Mouse (Mus musculus) testis, postnatal 14 days (tissue): Measurements from ENCODE around the gene Olfr462.
"Not testable (repeated sequence)": the region's sequence is repeated elsewhere in the genome, so short reads cannot be mapped to it uniquely, and the experiment has no call there.

ENCODE experiments used
- DNase-seq: peaks from one replicate; pipeline ENCODE4 v3.0.0; 2021; ENCODE audit warnings: low spot score

Gene Olfr462

DNA sequence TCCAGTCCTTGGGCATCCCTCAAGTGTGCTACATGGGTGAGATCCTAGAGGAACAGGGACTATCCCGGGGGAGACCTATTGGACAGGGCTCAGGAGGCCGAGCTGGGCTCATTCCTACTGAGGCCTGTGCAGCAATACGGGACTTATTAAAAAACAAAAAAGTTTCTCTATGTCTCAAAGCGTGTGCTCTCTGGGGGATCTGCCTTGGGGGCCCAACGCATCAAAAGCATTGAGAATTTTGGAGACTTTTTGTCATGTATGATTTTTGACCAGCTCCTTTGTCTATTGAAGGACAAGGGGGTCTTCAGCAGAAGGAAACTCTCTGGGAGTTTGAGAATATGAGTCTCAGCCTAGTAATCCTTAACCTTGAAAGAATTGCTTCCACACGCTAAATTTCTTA is at the start of gene Olfr462:
Gene Olfr462 (minus strand): TSS at position 101 of the 400 bp plus-strand sequence.
- no peak for DNase-seq

DNA sequence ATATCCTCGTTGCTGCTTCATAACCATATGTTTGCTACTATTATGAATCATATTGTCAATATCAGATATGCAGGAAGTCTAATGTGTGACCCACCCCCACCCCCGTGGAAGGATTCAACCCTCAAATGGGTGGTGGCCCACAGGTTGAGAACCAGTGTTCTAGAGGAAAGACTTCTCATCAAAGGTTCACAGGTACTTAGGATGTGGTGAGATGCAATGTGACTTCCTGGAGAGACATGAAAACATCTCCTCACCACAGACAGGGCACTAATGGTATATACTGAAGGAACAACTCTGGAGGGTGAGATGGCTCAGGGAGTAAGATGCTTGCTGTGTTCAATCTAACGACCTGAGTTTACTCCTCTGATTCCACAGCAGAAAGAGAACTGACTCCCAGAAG is 43.4 kb upstream of the Olfr462 start:
- no peak for DNase-seq

DNA sequence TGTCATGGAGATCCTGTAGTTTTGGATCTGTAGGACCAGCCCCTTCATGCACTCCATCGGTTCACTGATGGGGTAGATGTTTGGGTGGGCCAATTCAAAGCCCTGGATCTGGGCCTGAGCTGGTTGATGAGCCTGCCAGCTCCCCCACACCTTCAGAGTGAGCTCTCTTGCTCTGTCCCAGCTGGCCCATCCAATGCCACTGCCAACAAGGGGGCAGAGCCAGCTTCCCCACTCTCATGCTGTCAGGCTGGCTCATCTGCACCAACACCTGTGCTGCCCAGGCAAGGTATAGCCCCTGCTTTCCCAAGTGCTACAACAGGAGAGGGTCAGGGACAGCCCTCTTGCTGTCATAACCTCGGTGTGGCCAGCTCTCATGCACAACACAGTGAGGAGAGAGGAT is 41.7 kb upstream of the Olfr462 start:
- no peak for DNase-seq

DNA sequence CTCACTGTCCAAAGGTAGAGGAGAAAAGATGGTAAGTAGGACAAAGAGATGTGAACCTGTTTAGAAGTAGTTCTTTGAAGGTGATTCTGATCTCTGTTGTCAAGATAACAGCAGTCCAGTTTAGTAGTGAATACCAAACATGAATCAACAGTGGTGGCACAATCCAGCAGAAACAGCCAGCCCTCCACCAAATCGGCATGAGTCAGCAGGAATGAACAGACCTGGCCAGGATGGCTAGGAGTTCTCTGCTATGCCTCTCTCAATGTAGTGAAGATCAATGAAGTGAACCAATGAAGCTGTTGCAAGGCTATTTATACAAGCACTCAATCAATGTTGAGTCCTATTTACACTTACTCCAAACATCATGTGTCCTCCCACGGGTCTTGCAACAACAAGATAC is 38.3 kb upstream of the Olfr462 start:
- no peak for DNase-seq

DNA sequence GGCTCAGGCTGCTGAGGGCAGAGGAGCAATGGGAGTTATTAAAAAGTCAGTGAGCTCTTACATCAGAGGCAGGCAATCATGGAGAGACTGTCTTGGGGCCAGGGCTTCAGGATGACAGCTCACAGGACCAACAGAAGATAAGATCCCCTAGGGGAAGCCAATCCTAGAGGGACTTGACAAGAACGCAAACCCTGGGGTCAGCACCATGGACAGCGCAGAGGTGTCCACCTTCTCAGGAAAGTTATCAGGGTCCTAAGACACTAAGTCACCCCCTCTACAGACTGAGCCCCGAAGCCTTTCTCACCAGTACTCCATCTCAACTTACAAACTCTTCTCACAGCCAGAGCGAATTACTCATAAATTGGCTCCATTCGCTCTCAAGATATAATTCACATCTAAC is 28.9 kb upstream of the Olfr462 start, which contains the start of gene Olfr464:
Gene Olfr464 (minus strand): TSS at position 2 of the 400 bp plus-strand sequence.
- no peak for DNase-seq

DNA sequence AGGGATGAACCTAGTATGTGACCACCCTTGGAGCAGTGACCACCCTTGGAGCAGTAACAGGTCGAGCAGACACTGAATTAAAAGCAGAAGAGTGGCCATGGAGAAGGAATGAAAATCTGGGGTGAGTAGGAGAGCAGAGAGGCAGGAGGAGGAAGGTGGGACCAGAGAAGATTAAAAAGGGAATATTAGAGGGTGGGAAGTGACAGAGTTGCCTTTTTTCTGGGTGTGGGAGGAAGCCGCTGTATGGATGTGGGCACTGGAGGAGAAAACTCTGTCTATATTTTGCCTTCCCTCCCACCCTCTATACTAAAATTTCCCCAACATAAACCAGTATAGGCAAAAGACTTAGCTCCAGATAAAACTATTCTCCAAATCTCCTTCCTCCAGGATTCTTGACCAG is 28.2 kb upstream of the Olfr462 start:
- no peak for DNase-seq

DNA sequence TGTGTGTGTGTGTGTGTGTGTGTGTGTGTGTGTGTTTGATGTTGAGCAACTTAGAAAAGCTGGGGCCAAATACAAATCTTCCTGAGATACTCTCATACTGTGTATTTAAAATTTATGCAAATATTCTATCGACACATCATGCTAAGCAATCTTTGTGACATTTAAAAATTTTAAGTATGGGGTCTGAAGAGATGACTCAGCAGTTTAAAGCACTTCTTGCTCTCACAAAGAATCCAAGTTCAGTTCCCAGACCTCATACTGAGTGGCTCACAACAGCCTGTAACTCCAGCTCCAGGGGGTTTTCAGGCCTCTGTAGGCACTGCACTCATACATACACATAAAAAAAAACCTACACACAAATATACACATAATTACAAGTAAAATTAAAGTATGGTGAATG is 23.9 kb upstream of the Olfr462 start:
- DNase-seq, result no peak

DNA sequence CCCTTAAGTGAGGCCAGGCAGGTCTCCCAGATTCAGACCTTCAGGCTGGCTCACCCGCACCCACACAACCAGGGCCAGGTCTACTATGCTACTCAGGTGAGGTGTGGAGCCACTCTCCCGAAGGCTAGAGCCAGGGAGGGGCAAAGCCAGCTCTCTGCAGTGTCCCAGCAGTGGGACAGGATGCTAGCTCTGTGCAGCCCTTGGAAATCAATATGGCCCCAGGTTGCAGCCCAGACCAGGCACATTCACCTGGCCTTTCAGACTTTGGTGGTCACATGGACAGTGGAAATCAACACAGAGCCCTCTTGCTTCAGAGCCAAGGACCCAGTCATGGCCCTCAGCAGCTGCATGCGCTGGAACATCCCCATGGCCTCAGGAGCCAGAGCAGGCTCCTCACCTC is 12.3 kb upstream of the Olfr462 start:
- DNase-seq, result no peak

DNA sequence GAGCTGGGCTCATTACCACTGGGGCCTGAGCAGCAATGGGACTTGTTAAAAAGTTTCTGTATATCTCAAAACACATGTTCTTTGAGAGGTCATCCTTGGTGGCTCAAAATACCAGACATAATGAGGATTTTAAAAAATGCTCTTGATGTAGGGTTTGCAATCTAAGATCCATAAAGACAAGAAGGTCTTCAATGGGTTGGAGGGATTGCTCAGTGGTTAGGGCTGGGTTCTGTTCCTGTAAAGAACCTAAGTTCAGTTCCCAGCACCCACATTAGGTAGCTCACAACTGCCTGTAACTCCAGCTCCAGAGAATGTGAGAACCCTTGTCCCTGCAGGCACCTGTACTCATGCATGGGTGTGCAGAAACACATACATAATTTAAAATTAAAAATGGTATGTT is 5.2 kb upstream of the Olfr462 start, which contains the start of gene Olfr463:
Gene Olfr463 (minus strand): TSS at position 101 of the 400 bp plus-strand sequence.
- DNase-seq, result no peak

DNA sequence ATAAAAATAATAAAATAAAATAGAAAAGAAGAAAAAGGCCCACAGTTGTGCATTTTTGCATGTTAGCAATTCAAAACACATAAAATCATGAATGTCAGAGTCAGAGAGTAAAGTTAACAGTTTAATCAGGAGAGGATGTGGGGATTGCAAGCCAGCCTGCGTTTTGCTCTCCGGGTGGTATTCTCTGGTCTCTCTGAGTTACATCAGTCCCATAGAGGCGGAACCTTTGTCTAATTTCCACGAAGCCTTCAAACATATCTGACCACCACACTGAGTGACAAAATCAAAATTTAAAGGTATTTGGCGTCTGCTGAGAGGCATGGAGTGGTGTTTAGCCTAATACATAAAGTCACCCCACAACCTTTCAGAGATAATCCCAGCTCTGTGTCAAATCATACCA is 7.2 kb downstream of the Olfr462 start:
- no peak for DNase-seq

DNA sequence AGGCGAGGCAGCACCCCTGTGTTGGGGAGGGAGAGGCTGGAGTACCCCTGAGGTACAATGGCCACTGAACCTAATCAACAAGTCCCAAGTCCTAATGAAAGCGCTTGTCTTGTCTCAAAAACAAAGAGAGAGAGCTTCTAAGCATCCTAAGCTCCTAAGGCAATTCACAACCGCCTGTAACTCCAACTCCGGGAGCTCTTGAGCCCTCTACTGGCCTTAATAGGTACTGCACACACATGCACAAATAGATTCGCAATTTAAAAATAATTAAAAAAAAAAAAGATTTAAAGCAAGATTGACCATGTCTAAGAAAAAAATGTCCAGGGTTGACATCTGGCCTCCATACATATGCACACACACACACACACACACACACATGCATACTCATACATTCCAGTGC is 8.6 kb downstream of the Olfr462 start:
- DNase-seq, result no peak

DNA sequence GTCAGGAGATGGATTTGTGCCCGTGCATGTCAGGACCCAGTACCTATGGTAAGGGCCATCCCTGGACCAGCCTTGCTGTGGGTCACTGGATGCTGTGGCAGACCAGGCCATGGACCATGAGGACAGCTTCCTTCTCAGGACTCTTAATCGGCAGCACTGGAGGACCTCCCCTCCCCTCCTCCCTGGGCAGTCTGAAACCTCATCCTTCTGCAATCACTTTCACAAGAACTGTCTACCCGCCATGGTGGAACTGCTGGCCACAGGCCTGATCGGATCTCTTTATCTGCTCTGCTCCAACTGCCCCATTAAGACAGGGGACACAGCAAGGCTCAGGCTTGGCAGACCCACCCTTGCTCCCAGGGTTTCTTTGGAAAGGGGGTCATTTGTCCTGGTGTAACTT is 10.4 kb downstream of the Olfr462 start:
- no peak for DNase-seq

DNA sequence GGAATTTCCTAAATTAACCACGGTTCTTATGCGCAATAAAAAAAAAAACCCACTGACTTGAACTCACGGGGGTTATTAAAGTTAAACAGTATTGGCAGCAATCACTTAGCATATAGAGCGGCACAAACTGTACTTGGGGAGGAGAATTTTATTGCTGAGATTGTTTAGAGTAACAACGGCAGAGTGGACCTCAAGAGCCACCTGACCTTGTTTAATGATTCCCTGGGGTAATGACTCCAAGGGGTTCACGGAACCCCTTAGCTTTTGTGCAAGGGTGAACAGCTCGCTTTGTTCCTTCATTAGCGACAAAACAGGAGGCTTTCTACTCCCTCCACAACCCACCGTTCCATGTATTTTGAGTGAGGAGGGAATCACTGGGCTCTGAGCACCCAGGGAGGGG is 12.2 kb downstream of the Olfr462 start:
- DNase-seq, result no peak

DNA sequence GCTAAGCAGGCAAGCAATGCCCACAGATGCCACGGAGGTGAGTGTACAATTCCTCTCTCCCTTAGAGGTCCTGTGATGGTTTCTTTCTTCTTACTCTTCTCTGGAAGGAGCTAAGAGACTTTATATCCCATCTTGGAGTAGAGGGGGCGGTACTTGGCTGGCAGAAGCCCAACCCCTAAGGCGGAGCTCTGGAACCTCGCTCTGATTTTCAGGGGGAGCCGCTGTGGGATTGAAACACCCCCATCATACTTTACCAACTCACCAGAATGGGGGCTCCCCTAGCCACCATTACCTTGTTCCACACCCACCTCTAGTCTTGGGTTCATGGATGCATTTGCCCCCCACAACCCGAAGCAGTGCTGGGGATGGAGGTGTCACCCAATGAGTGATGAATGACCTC is 16.6 kb downstream of the Olfr462 start, which contains the start of gene Epx:
Gene Epx (minus strand): TSS at position 101 of the 400 bp plus-strand sequence.
- DNase-seq, result no peak

DNA sequence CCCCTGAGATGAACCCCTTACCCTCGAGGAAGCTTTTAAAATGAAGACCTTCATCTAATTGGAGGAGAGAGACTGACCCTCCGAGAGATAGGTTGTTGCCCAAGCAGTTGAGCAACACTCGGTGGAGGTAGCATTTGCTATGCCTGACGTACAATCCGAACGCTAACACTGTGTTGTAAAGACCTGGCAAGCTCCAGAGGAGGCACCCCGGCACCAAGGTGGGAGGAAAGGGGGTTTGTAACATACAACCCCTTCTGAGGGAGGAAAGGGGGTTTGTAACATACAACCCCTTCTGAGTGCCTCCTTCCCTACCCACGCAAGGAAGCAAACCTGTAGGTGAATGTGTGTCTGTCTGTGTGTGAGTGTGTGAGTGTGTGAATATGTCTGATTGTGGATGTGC is 20.3 kb downstream of the Olfr462 start:
- no peak for DNase-seq

DNA sequence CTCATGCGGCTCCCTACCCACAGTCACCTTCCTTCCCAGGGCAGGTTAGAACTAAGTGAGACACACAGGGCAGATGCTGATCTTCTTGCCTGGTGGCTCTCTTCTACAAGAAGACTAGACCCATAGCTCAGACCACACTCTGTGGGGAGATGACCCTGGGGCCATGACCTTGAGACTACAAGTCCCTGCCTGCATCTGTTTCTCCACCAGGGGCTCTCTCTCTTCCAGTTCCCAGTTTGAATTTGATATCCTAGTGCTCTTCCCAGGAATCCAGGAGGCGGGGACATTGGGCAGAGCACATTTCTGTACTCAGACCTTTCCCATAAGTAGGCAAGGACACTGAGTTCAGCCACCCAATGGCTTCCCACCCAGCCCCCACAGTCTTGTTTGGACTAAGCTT is 22.0 kb downstream of the Olfr462 start:
- DNase-seq, result no peak

DNA sequence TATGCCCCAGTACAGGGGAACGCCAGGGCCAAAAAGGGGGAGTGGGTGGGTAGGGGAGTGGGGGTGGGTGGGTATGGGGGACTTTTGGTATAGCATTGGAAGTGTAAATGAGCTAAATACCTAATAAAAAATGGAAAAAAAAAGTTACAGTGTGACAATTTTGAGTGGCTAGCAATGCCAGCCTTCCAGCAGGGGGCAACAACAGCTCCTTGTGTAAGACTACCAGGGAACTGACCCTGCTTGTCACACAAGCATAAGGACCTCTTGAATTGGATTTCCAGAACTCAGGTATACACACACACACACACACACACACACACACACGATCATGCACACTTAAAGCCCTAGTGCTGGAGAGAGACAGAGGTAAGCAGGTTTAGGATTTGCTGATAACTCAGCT is 25.2 kb downstream of the Olfr462 start:
- DNase-seq, result not testable (repeated sequence)

DNA sequence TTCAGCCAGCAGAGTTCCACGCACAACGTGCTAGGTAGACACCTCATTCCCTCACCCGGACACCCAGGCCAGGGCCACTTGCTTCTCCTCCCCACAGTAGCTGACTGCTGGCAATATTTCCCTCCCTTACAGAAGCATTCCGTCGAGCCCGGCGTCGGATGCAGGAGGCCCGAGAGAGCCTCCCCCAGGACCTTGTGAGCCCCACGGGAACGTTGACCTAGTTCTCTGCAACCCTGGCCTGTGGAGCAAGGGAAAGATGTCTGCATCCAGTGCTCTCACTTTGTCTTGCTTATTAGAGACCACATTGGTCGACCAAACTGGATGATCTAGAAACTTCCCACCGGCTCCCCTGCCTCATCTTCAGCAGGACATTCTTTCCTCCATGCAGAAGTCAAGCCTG is 29.3 kb downstream of the Olfr462 start:
- no peak for DNase-seq

DNA sequence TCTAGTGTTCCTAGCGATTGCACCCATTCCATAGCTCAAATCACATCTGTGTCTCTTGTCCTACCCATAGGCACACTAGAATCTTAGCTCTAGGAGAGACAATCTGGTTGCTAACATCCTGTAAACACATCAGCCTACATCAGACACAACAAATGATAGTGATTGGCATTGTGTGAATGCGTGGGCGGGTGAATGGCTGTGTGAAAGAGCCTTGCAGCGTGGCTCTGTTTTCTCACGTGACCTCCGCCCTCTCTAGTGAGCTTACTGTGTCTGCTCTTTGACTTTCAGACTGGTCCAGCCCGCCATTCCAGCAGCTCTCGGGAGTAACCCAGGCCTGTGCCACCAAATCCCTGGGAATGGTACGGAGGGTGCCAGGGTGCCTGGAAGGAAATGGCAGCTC is 31.6 kb downstream of the Olfr462 start:
- no peak for DNase-seq

DNA sequence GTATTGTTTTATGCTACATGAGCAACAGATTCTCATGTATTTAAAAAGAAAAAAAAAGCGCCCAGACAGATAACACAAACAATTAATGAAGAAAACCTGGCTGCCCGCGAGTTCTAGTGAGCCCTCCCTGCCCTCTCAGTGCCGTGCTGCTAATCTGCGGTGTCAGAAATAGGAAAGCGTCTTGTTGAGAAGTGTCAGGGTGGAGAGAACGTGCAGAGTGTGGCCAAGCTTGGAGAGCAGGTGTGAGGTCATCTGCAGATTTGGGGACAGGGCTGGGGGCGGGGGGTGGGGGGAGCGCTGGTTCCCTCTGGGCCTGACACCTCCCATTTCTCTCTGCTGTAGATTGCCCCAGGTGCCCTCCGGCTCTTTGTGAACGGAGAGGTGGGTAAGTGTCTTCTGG is 32.8 kb downstream of the Olfr462 start:
- no peak for DNase-seq

DNA sequence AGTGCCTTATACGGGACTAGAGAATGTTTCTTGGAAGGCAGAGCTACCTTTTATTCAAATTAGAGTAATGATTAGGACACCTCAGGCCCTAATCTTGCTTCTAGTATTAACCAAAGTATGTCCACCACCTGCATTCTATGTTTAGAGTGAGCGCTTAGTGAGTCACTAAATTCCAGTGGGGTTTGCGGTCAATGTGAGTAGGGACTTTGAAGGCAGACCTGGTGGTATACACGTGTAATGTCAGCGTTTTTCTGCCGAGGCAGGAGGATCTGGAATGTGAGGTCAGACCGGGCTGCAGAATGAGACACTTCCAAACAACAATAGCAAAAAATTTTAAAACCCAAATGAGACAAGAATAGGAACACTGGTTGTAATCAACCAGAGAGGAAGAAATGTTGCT is 37.5 kb downstream of the Olfr462 start:
- no peak for DNase-seq

DNA sequence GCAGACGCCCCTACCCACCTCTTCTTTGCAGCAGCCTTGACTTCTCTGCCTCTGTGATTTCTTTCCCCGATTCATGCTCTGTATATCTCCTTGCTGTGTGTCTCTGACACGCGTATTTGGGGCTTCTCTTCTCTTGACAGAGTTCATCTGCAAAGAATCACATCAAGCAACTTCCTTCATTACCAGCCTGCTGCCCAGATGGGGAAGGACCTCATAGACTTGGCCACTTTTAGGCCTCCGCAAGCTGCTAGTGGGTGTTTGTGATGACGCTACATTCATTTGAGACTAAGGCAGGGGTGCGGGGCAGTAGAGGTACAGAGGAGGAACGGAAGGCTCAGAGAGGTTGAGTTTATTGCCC is 38.5 kb downstream of the Olfr462 start:
- no peak for DNase-seq

DNA sequence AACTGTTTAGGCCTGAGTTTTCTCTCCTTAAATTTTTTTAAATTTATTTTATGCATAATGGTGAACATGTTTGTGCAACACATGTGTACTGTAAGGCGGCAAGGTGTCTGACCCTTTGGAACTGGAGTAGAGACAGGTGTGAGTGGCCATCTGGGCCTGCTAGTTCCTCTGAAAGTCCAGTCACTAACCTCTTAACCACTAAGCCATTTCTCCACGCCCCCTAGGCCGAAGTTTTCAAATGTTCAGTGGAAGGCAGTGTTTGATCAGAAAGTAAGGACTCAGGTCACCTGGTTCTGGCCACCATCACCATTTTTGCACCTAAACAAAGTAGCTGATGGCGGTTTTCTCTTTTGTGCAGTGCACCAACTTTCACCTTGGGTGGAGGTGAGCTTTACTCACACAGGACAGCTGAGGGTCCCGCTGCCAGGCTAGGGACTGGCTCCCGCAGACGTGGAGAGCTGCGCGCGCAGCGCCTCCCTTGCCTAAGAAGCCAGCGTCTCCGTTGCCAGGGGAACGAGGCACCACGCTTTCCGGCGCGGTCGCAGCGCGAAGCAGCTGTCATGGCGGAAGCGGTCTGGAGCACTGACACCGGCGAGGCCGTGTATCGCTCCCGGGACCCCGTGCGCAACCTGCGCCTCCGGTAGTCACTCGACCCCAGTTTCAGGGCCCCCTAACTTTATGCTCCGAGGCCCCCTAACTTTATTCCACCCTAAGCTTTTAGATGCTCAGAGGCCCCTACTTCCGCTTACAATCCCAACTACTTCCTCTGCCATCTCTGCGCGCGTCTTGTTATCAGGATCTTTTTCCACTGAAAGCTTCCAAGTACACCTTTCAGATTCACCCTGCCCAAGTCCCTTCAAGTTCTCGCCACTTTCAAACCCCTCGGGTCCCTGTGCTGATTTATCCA is 39.1 kb downstream of the Olfr462 start, which contains the start of gene Mks1:
Gene Mks1 (plus strand): TSS at position 526 of the 907 bp plus-strand sequence.
- peak; percentile 91 for DNase-seq

DNA sequence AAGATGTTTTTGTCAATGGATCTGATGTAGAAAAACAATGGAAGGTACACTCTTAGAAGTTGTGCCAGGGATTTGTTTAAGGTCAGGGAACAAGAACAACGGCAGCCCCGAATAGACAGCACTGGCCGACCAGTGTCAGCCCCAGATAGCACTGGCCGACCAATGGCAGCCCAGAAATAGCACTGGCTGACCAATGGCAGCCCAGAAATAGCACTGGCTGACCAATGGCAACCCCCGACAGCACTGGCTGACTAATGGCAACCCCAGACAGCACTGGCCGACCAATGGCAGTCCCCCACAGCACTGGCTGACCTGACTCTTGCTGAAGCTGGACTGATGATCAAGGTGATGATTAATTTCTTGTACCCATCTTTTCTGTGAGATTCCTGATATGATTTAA is 44.2 kb downstream of the Olfr462 start:
- DNase-seq, result peak; percentile 48
